Mouse (Mus musculus) intestine, postnatal 0 days (tissue): ENCODE data around the gene Dhx8. TPM values are rescaled to one million over a fixed set of nuclear protein-coding genes. Genes with fewer than 3 reads are reported as not detected.
A peak's percentile ranks its signal among the peaks of the same experiment; 100 is the strongest.

ENCODE experiments used
- ATAC-seq: fragments of 200-750 bp; cut with Nextera tagmentation; 2 replicates; pipeline ENCODE4 v1.8.0; 2017; ENCODE audit warnings: mild to moderate bottlenecking, moderate TSS enrichment, moderate library complexity
- H3K27ac ChIP-seq: fragments of 300-500 bp; sonication (generic); 2 replicates; pipeline ENCODE4 v1.5.1; 2014; ENCODE audit warnings: mild to moderate bottlenecking, low read depth, low read length, moderate library complexity
- H3K27me3 ChIP-seq: fragments of 300-500 bp; sonication (generic); replicated peaks from 2 replicates; pipeline ENCODE4 v1.6.1; 2014; ENCODE audit warnings: low read length, mixed read lengths; ENCODE audit not compliant: control insufficient read depth, insufficient read depth
- H3K36me3 ChIP-seq: fragments of 300-500 bp; sonication (generic); 2 replicates; pipeline ENCODE4 v1.6.1; 2014; ENCODE audit warnings: mild to moderate bottlenecking, moderate library complexity; ENCODE audit not compliant: control insufficient read depth, insufficient read depth
- H3K4me1 ChIP-seq: fragments of 300-500 bp; sonication (generic); replicated peaks from 2 replicates; pipeline ENCODE4 v1.6.1; 2014; ENCODE audit warnings: antibody characterized with exemption, low read length, mixed read lengths; ENCODE audit not compliant: control insufficient read depth, insufficient read depth
- H3K4me2 ChIP-seq: fragments of 300-500 bp; sonication (generic); replicated peaks from 2 replicates; pipeline ENCODE4 v1.6.1; 2014; ENCODE audit warnings: low read depth, mild to moderate bottlenecking, moderate library complexity
- H3K4me3 ChIP-seq: fragments of 300-500 bp; sonication (generic); 2 replicates; pipeline ENCODE4 v1.5.1; 2014; ENCODE audit warnings: low read depth, low read length
- H3K9ac ChIP-seq: fragments of 300-500 bp; sonication (generic); 2 replicates; pipeline ENCODE4 v1.6.1; 2014; ENCODE audit warnings: mild to moderate bottlenecking, low read depth, low read length
- H3K9me3 ChIP-seq: fragments of 300-500 bp; sonication (generic); 2 replicates; pipeline ENCODE4 v1.6.1; 2016; ENCODE audit warnings: mixed run types; ENCODE audit not compliant: control insufficient read depth
- CTCF ChIP-seq: sonication (generic); IDR thresholded peaks from 2 replicates; pipeline ENCODE4 v1.5.1; 2016; ENCODE audit warnings: low read depth, mild to moderate bottlenecking, control low read depth, antibody characterized with exemption, moderate library complexity
- WGBS: fragments of 180-500 bp; shearing (Covaris S2); extraction: QIAGEN DNeasy Blood & Tissue Kit; methylation state at CpG from one replicate; pipeline ENCODE4 v1.1.7; 2014; 5-methylcytosine and 5-hydroxymethylcytosine counted together
- polyA plus RNA-seq: library from polyadenylated mRNA; unstranded; fragments of >200 nt; fragmentation: Nextera tagmentation; extraction: Ambion mirVana; gene quantifications from 2 replicates; pipeline ENCODE4 v1.2.1, GENCODE M21; 2015

Gene Dhx8
- polyA plus RNA-seq, 1 experiment from 2014 or later: 11.6 TPM

DNA sequence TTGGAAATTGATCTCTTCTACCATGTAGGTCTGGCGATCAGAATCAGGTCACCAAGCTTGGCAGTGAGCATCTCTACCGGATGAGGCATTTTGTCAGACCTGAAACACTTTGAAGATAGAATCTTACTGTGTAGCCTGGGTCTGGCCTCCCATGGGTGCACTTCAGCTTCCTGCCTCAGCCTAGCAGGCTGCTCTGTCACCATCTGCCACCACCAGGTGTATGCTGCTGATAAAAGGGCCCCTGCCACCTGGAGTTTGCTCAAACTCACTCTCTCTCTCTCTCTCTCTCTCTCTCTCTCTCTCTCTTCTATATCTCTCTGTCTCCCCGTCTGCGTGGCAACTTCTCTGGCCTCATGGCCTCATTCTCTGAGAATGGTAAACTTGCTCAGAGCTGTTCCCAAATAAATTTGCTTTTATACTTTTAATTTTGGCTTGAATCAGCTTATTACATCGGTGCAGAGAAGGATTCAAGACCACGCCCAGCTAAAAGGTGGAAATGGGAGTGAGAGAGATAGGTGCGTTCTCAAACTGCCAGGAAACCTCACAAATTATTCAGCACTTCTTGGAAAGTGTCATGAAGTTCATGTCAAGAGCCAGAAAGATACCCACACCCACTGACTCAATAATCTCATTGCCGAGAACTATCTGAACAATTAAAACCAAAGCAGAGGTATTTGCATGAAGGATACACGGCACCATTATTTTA, 35.4 kb upstream of the Dhx8 start:
- H3K4me1 ChIP-seq: 0 out of 2 replicates have a peak, but pooled peaks cover 7% of the 10 kb centered on the region
- no peak overlapping the region for H3K27ac ChIP-seq
- H3K36me3 ChIP-seq: no peaks in the 10 kb centered on the region
- no peak overlapping the region for H3K9ac ChIP-seq
- H3K4me2 ChIP-seq: no peak overlapping the region
- TF ChIP-seq CTCF: no peak
- no peaks in the 10 kb centered on the region for H3K27me3 ChIP-seq
- ATAC-seq: no peak
- no peaks in the 10 kb centered on the region for H3K9me3 ChIP-seq
- 73% methylated on average over 9 of the region's 9 CpGs for WGBS
- H3K4me3 ChIP-seq: no peak overlapping the region

GRCm38 (mm10) chr11:101698114-101698513, 34.6 kb upstream of the Dhx8 start:
- Histone ChIP-seq H3K36me3 (no peaks in the 10 kb centered on the region), H3K27ac (no peak overlapping the region), H3K9me3 (no peaks in the 10 kb centered on the region), H3K27me3 (no peaks in the 10 kb centered on the region), H3K4me1 (0 out of 2 replicates have a peak, but pooled peaks cover 7% of the 10 kb centered on the region), H3K9ac (no peak overlapping the region), H3K4me3 (no peak overlapping the region), H3K4me2 (no peak overlapping the region)
- no peak for ATAC-seq
- TF ChIP-seq CTCF: no peak

DNA sequence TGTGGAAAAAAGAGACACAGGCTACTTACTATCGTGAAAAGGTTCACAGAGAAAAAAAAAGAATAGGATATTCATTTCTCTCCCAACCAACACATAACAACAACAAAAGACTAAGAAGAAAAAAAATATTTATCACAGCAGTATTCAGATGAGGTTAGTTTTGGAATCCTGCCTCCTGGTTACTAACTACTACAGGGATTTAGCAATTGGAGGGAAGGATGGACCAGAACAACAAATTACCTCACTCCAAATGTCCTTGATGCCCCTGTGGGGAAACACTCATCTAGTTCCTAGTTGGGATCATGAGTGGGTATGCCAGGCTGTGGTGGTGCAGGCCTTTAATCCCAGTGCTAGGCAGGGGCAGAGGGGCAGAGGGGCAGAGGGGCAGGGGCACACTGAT, 33.2 kb upstream of the Dhx8 start:
- Histone ChIP-seq H3K27ac (no peak overlapping the region), H3K4me2 (no peak overlapping the region), H3K9ac (no peak overlapping the region), H3K4me3 (no peak overlapping the region), H3K36me3 (no peaks in the 10 kb centered on the region), H3K4me1 (peaks cover 7% of the 10 kb centered on the region; the same call in 1 of the 2 replicates), H3K9me3 (no peaks in the 10 kb centered on the region), H3K27me3 (no peaks in the 10 kb centered on the region)
- no peak for TF ChIP-seq CTCF
- WGBS: 76% methylated on average over 1 of the region's 1 CpGs
- no peak for ATAC-seq

DNA sequence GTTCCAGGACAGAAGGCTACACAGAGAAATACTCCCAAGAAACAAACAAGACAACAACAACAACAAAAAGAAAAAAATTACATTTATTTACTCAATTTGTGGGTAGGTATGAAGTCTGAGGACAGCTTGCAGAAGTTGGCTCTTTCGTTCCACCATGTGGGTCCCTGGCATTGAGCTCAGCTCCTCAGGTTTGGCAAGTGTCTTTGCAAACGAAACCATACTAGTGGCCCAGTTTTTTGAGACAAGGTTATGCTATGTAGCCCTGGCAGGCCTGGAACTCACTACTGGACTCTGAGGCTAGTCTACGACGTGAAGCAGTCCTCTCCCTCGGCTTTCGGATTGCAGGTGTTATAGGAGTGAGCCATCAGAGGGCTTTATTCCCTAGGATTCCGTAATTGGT, 32.7 kb upstream of the Dhx8 start:
- ATAC-seq: no peak
- Histone ChIP-seq H3K27ac (no peak overlapping the region), H3K9ac (no peak overlapping the region)

GRCm38 (mm10) chr11:101700446-101700845, 32.3 kb upstream of the Dhx8 start:
- ATAC-seq: peak; percentile 36
- H3K27ac ChIP-seq: no peak overlapping the region
- no peaks in the 10 kb centered on the region for H3K27me3 ChIP-seq
- no peak for TF ChIP-seq CTCF
- no peaks in the 10 kb centered on the region for H3K9me3 ChIP-seq
- 8% methylated on average over 12 of the region's 12 CpGs for WGBS
- no peak overlapping the region for H3K4me3 ChIP-seq
- H3K9ac ChIP-seq: no peak overlapping the region
- H3K4me2 ChIP-seq: no peak overlapping the region
- peaks cover 7% of the 10 kb centered on the region; the same call in 1 of the 2 replicates for H3K4me1 ChIP-seq
- no peaks in the 10 kb centered on the region for H3K36me3 ChIP-seq

More for the DNA sequence above, 32.7 kb upstream of the Dhx8 start:
- Histone ChIP-seq H3K4me1 (peaks cover 7% of the 10 kb centered on the region; the same call in 1 of the 2 replicates), H3K4me2 (no peak overlapping the region), H3K9me3 (no peaks in the 10 kb centered on the region), H3K36me3 (no peaks in the 10 kb centered on the region), H3K4me3 (no peak overlapping the region), H3K27me3 (no peaks in the 10 kb centered on the region)
- no peak for TF ChIP-seq CTCF
- 63% methylated on average over 7 of the region's 7 CpGs for WGBS

DNA sequence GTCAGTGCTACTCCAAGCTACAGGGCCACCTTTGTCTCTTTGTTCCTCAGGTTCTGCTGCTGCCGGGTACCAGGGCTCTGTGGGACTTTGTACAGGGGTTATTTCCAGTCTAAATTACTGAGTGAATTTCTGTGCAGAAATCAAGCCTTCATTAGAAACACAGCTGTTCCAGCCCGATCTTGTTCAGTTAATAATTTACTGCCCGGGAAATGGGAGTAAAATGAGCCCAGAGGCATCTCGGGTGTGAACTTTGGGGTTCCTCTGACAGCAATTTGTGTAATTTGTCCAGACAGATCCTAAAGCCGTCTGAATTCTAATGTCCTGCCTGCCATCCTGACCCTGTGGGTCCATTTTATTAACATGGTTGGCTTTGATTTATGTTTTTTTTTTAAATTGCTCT, 28.6 kb upstream of the Dhx8 start:
- H3K9ac ChIP-seq: no peak overlapping the region
- H3K4me3 ChIP-seq: no peak overlapping the region
- no peak overlapping the region for H3K27ac ChIP-seq
- H3K36me3 ChIP-seq: no peaks in the 10 kb centered on the region
- TF ChIP-seq CTCF: no peak
- H3K4me1 ChIP-seq: no peaks in the 10 kb centered on the region; the same call in 1 of the 2 replicates
- H3K27me3 ChIP-seq: no peaks in the 10 kb centered on the region
- H3K9me3 ChIP-seq: no peaks in the 10 kb centered on the region
- WGBS: 22% methylated on average over 5 of the region's 5 CpGs
- ATAC-seq: no peak
- H3K4me2 ChIP-seq: peak overlapping the region; percentile 24; the same call in 1 of the 2 replicates
